Mouse (Mus musculus): ENCODE results near the gene Bri3bp.
"Not testable (repeated sequence)": the region's sequence is repeated elsewhere in the genome, so short reads cannot be mapped to it uniquely, and the experiment has no call there.

Gene Bri3bp

GRCm38 (mm10) chr5:125485031-125485778 is 43.8 kb downstream of the Bri3bp start:
- DNase-seq (ENCODE audit: low read depth), result no peak

GRCm38 (mm10) chr5:125486088-125486487 is 44.7 kb downstream of the Bri3bp start:
- DNase-seq (ENCODE audit: low read depth), result no peak

- no peak for DNase-seq (ENCODE audit: low read depth)
These were observed 46.2 kb downstream of the Bri3bp start for GRCm38 (mm10) chr5:125487375-125488115.

- no peak for DNase-seq (ENCODE audit: low read depth)
These were observed 46.7 kb downstream of the Bri3bp start for GRCm38 (mm10) chr5:125488116-125488455.

GRCm38 (mm10) chr5:125488953-125489352 is 47.6 kb downstream of the Bri3bp start:
- not testable (repeated sequence) for DNase-seq (ENCODE audit: low read depth)

- no peak for DNase-seq (ENCODE audit: low read depth)
These were observed 49.7 kb downstream of the Bri3bp start for GRCm38 (mm10) chr5:125491107-125491506.

GRCm38 (mm10) chr5:125492379-125493092 is 51.2 kb downstream of the Bri3bp start:
- DNase-seq (ENCODE audit: low read depth), result no peak

- no peak for DNase-seq (ENCODE audit: low read depth)
These were observed 51.7 kb downstream of the Bri3bp start for GRCm38 (mm10) chr5:125493093-125493423.

GRCm38 (mm10) chr5:125495655-125496054 is 54.3 kb downstream of the Bri3bp start:
- no peak for DNase-seq (ENCODE audit: low read depth)

GRCm38 (mm10) chr5:125497821-125498600 is 56.6 kb downstream of the Bri3bp start:
- DNase-seq (ENCODE audit: low read depth), result no peak

- no peak for DNase-seq (ENCODE audit: low read depth)
These were observed 60.1 kb downstream of the Bri3bp start for GRCm38 (mm10) chr5:125501505-125501904.

- no peak for DNase-seq (ENCODE audit: low read depth)
These were observed 60.8 kb downstream of the Bri3bp start for GRCm38 (mm10) chr5:125502186-125502585.

- DNase-seq (ENCODE audit: low read depth), result no peak
These were observed 62.3 kb downstream of the Bri3bp start for GRCm38 (mm10) chr5:125503628-125504027.

- DNase-seq (ENCODE audit: low read depth), result no peak
These were observed 63.3 kb downstream of the Bri3bp start for GRCm38 (mm10) chr5:125504692-125505091.

- DNase-seq (ENCODE audit: low read depth), result no peak
These were observed 64.6 kb downstream of the Bri3bp start for GRCm38 (mm10) chr5:125505968-125506367.

- no peak for DNase-seq (ENCODE audit: low read depth)
These were observed 66.2 kb downstream of the Bri3bp start for GRCm38 (mm10) chr5:125507582-125507981.

- no peak for DNase-seq (ENCODE audit: low read depth)
These were observed 66.6 kb downstream of the Bri3bp start for GRCm38 (mm10) chr5:125508006-125508405.

- no peak for DNase-seq (ENCODE audit: low read depth)
These were observed 68.2 kb downstream of the Bri3bp start for GRCm38 (mm10) chr5:125509541-125509940.

Measured in c-Kit-positive CD71-negative TER-119-negative erythroid progenitor cells, embryonic 14.5 days (primary cell).